ENCODE assay signal across 7 mouse cellular contexts in the genomic region with DNA sequence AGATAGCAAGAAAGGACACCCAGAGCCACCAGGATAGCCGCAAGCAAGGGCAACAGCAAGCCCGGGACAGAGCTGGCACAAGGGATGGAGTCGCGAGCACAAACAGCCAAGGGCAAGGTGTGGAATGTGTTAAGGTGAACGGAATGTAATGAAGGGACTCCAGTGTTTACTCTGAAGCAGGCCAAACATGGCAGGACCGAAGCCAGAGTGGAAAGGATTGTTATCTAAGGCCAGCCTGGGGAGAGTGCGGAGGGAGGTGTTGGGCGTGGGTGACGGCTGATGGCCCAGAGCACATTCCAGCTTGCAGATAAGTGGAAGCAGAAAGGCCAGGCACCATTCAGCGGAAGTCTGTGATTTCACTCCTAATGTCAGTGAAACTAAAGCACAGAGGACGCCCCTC.
A peak's percentile ranks its signal among the peaks of the same experiment; 100 is the strongest.
DNase-seq lines count a peak whose midpoint lies in the region; ATAC-seq and TF ChIP-seq lines count a peak whose summit lies in the region.

No protein-coding gene starts in this region.

- 0 out of 2 replicates have a peak, but pooled peaks have one; percentile 36 for ATAC-seq in embryonic facial prominence, embryonic 12.5 days (ENCODE audit: insufficient number of reproducible peaks, insufficient read depth, low FRiP score, low TSS enrichment)
- ATAC-seq in heart, embryonic 16.5 days (replicated peaks; ENCODE audit: extremely low read depth, insufficient read depth, low FRiP score): peak; percentile 91
- ATAC-seq in limb, embryonic 13.5 days (ENCODE audit: low FRiP score, low read depth): no peak
- ATAC-seq in megakaryocyte, adult 5-6 weeks (ENCODE audit: poor library complexity, severe bottlenecking): no peak

- H3K27me3 ChIP-seq in embryonic facial prominence, embryonic 12.5 days: no peaks in the 10 kb centered on the region
- no peaks in the 10 kb centered on the region for H3K27me3 ChIP-seq in heart, embryonic 16.5 days (ENCODE audit: control insufficient read depth, insufficient read depth, low read length)
- H3K27me3 ChIP-seq in limb, embryonic 13.5 days: no peaks in the 10 kb centered on the region
- no peaks in the 10 kb centered on the region for H3K27me3 ChIP-seq in small intestine, adult 2 months (ENCODE audit: control insufficient read depth, insufficient read depth, low read length)

- no peak overlapping the region for H3K9ac ChIP-seq in embryonic facial prominence, embryonic 12.5 days
- H3K9ac ChIP-seq in heart, embryonic 16.5 days (ENCODE audit: low read length): peak overlapping the region; percentile 59
- no peak overlapping the region for H3K9ac ChIP-seq in limb, embryonic 13.5 days

- 19% methylated on average over 11 of the region's 11 CpGs for WGBS in embryonic facial prominence, embryonic 12.5 days
- WGBS in heart, embryonic 16.5 days: 8% methylated on average over 11 of the region's 11 CpGs
- WGBS in limb, embryonic 13.5 days: 27% methylated on average over 11 of the region's 11 CpGs
- WGBS in small intestine, adult 2 months: 23% methylated on average over 11 of the region's 11 CpGs

- H3K4me2 ChIP-seq in embryonic facial prominence, embryonic 12.5 days (replicated peaks): no peak overlapping the region
- H3K4me2 ChIP-seq in heart, embryonic 16.5 days (ENCODE audit: low read depth, low read length): peak overlapping the region; percentile 29
- H3K4me2 ChIP-seq in limb, embryonic 13.5 days (replicated peaks): no peak overlapping the region

- H3K27ac ChIP-seq in embryonic facial prominence, embryonic 12.5 days: 0 out of 2 replicates have a peak overlapping the region, but pooled peaks have one; percentile 50
- H3K27ac ChIP-seq in heart, embryonic 16.5 days (ENCODE audit: low read length): peak overlapping the region; percentile 96
- peak overlapping the region; percentile 6; the same call in 1 of the 2 replicates for H3K27ac ChIP-seq in limb, embryonic 13.5 days
- peak overlapping the region; percentile 24; the same call in 1 of the 2 replicates for H3K27ac ChIP-seq in small intestine, adult 2 months (ENCODE audit: insufficient read depth, low read depth, low read length)

- no peak for TF ChIP-seq POLR2A in small intestine, adult 2 months (IDR thresholded peaks at IDR 0.05; ENCODE audit: low read depth, low read length)

- H3K4me3 ChIP-seq in embryonic facial prominence, embryonic 12.5 days: no peak overlapping the region
- H3K4me3 ChIP-seq in heart, embryonic 16.5 days (ENCODE audit: low read length): no peak overlapping the region; the same call in 1 of the 2 replicates
- H3K4me3 ChIP-seq in limb, embryonic 13.5 days: no peak overlapping the region
- H3K4me3 ChIP-seq in small intestine, adult 2 months (ENCODE audit: low read depth, low read length): no peak overlapping the region

- peaks cover 20% of the 10 kb centered on the region; the same call in 1 of the 2 replicates for H3K4me1 ChIP-seq in embryonic facial prominence, embryonic 12.5 days
- H3K4me1 ChIP-seq in heart, embryonic 16.5 days (ENCODE audit: control insufficient read depth, insufficient read depth, low read length): peaks cover 26% of the 10 kb centered on the region
- H3K4me1 ChIP-seq in limb, embryonic 13.5 days: peaks cover 14% of the 10 kb centered on the region
- peaks cover 9% of the 10 kb centered on the region for H3K4me1 ChIP-seq in small intestine, adult 2 months (ENCODE audit: control insufficient read depth, insufficient read depth, insufficient read length, low read length)

- no peak for DNase-seq in cerebellum, adult 9-10 months
- DNase-seq in natural killer cell, adult 2 months (ENCODE audit: low spot score in 2 of 2): no peak

- H3K36me3 ChIP-seq in embryonic facial prominence, embryonic 12.5 days: no peaks in the 10 kb centered on the region
- no peaks in the 10 kb centered on the region for H3K36me3 ChIP-seq in heart, embryonic 16.5 days (ENCODE audit: control insufficient read depth, insufficient read depth)
- H3K36me3 ChIP-seq in limb, embryonic 13.5 days: no peaks in the 10 kb centered on the region
- no peaks in the 10 kb centered on the region for H3K36me3 ChIP-seq in small intestine, adult 2 months (ENCODE audit: control insufficient read depth, insufficient read depth, low read length)

- H3K9me3 ChIP-seq in embryonic facial prominence, embryonic 12.5 days: no peaks in the 10 kb centered on the region
- no peaks in the 10 kb centered on the region for H3K9me3 ChIP-seq in heart, embryonic 16.5 days (replicated peaks; ENCODE audit: control insufficient read depth, low read length)
- no peaks in the 10 kb centered on the region for H3K9me3 ChIP-seq in limb, embryonic 13.5 days

- TF ChIP-seq CTCF in small intestine, adult 2 months (IDR thresholded peaks at IDR 0.05; ENCODE audit: extremely low read depth, insufficient read length, insufficient replicate concordance, low read depth, low read length): no peak

Comparison
In these comparisons a context has a peak if more than half of its experiments do, and no peak if none do; other contexts are left out.
1. ATAC-seq: peak in embryonic facial prominence, embryonic 12.5 days (single experiment) and heart, embryonic 16.5 days (single experiment); none in limb, embryonic 13.5 days (single experiment) and megakaryocyte, adult 5-6 weeks (single experiment).
2. H3K27ac ChIP-seq: peak in every context shown above with its lines; median percentile 96 in heart, embryonic 16.5 days; 50 in embryonic facial prominence, embryonic 12.5 days; 24 in small intestine, adult 2 months; 6 in limb, embryonic 13.5 days.